Mouse (Mus musculus) small intestine, adult 2 months (tissue): ENCODE measurements around the gene Dcst2. TPM values are rescaled to one million over a fixed set of nuclear protein-coding genes. Genes with fewer than 3 reads are reported as not detected.
A peak's percentile ranks its signal among the peaks of the same experiment; 100 is the strongest.

ENCODE experiments used
- H3K27ac ChIP-seq: fragments of 200-500 bp; 2 replicates; pipeline ENCODE4 v1.5.1; 2012; ENCODE audit warnings: low read depth, low read length, control low read depth, inconsistent platforms; ENCODE audit not compliant: insufficient read depth
- H3K27me3 ChIP-seq: fragments of 200-500 bp; 2 replicates; pipeline ENCODE4 v1.6.1; 2012; ENCODE audit warnings: mild to moderate bottlenecking, moderate library complexity, low read length, inconsistent platforms; ENCODE audit not compliant: control insufficient read depth, insufficient read depth
- H3K36me3 ChIP-seq: fragments of 200-500 bp; 2 replicates; pipeline ENCODE4 v1.6.1; 2012; ENCODE audit warnings: mild to moderate bottlenecking, low read length, control low read depth, inconsistent platforms; ENCODE audit not compliant: control insufficient read depth, insufficient read depth
- H3K4me1 ChIP-seq: fragments of 200-500 bp; 2 replicates; pipeline ENCODE4 v1.6.1; 2012; ENCODE audit warnings: low read length, inconsistent platforms, mixed read lengths; ENCODE audit not compliant: control insufficient read depth, insufficient read depth, insufficient read length
- H3K4me3 ChIP-seq: fragments of 200-500 bp; 2 replicates; pipeline ENCODE4 v1.5.1; 2012; ENCODE audit warnings: low read depth, mild to moderate bottlenecking, control low read depth, inconsistent platforms, low read length, moderate library complexity
- CTCF ChIP-seq: fragments of 200-500 bp; IDR thresholded peaks from 2 replicates; pipeline ENCODE4 v1.5.1; 2012; ENCODE audit warnings: low read depth, mild to moderate bottlenecking, control low read depth, inconsistent platforms, low read length, moderate library complexity, mixed read lengths; ENCODE audit not compliant: insufficient replicate concordance, insufficient read length; ENCODE audit errors: extremely low read depth
- POLR2A ChIP-seq: fragments of 200-500 bp; IDR thresholded peaks from 2 replicates; pipeline ENCODE4 v1.6.1; 2012; ENCODE audit warnings: low read depth, mild to moderate bottlenecking, control low read depth, inconsistent platforms, low read length, moderate library complexity
- WGBS: fragments of 180-500 bp; shearing (Covaris S2); methylation state at CpG from one replicate; pipeline ENCODE4 v1.1.7; 2018; 5-methylcytosine and 5-hydroxymethylcytosine counted together
- polyA plus RNA-seq: library from polyadenylated mRNA; depleted of rRNA; stranded (reverse); fragments of >200 nt; gene quantifications from 2 replicates; pipeline ENCODE4 v1.2.3, GENCODE M21; 2012

The Dcst2 gene
- polyA plus RNA-seq, 1 experiment, result 1.2 TPM

- 25% methylated on average over 2 of the region's 2 CpGs for WGBS
- H3K27ac ChIP-seq, result peak overlapping the region; percentile 64
- H3K36me3 ChIP-seq, result peaks cover 20% of the 10 kb centered on the region
Observed at GRCm38 (mm10) chr3:89420421-89420820, 58.6 kb downstream of the Dcst2 start.

GRCm38 (mm10) chr3:89421002-89421774 is 59.4 kb downstream of the Dcst2 start:
- peaks cover 23% of the 10 kb centered on the region for H3K36me3 ChIP-seq
- peaks cover 7% of the 10 kb centered on the region for H3K4me1 ChIP-seq
- TF ChIP-seq CTCF, result no peak
- TF ChIP-seq POLR2A, result peak; percentile 45; the same call in 1 of the 2 replicates
- peak overlapping the region; percentile 64 for H3K27ac ChIP-seq
- WGBS, result 30% methylated on average over 11 of the region's 11 CpGs
- peak overlapping the region; percentile 52 for H3K4me3 ChIP-seq
- no peaks in the 10 kb centered on the region for H3K27me3 ChIP-seq

More at GRCm38 (mm10) chr3:89420421-89420820, 58.6 kb downstream of the Dcst2 start:
- no peaks in the 10 kb centered on the region for H3K27me3 ChIP-seq
- TF ChIP-seq CTCF (no peak), POLR2A (no peak)
- peaks cover 7% of the 10 kb centered on the region for H3K4me1 ChIP-seq
- no peak overlapping the region for H3K4me3 ChIP-seq

- 54% methylated on average over 22 of the region's 22 CpGs for WGBS
- H3K27ac ChIP-seq, result no peak overlapping the region
- H3K4me1 ChIP-seq, result peaks cover 7% of the 10 kb centered on the region
- peaks cover 27% of the 10 kb centered on the region for H3K36me3 ChIP-seq
- peak overlapping the region; percentile 52 for H3K4me3 ChIP-seq
- no peaks in the 10 kb centered on the region for H3K27me3 ChIP-seq
- TF ChIP-seq CTCF (no peak), POLR2A (no peak)
Observed at GRCm38 (mm10) chr3:89421810-89422473, 60.2 kb downstream of the Dcst2 start.

GRCm38 (mm10) chr3:89422556-89423205 is 60.9 kb downstream of the Dcst2 start:
- no peaks in the 10 kb centered on the region for H3K27me3 ChIP-seq
- TF ChIP-seq CTCF (no peak), POLR2A (no peak)
- no peak overlapping the region for H3K4me3 ChIP-seq
- H3K36me3 ChIP-seq, result peaks cover 33% of the 10 kb centered on the region
- 73% methylated on average over 6 of the region's 6 CpGs for WGBS
- H3K4me1 ChIP-seq, result peaks cover 7% of the 10 kb centered on the region
- H3K27ac ChIP-seq, result no peak overlapping the region

- 69% methylated on average over 5 of the region's 5 CpGs for WGBS
- TF ChIP-seq POLR2A, result no peak
- no peak for TF ChIP-seq CTCF
- Histone ChIP-seq H3K27me3 (no peaks in the 10 kb centered on the region), H3K36me3 (peaks cover 33% of the 10 kb centered on the region), H3K4me3 (no peak overlapping the region), H3K27ac (0 out of 2 replicates have a peak overlapping the region, but pooled peaks have one; percentile 17), H3K4me1 (peaks cover 7% of the 10 kb centered on the region)
Observed at GRCm38 (mm10) chr3:89424416-89425140, 62.8 kb downstream of the Dcst2 start.

GRCm38 (mm10) chr3:89425141-89425525 is 63.4 kb downstream of the Dcst2 start:
- TF ChIP-seq CTCF, result no peak
- WGBS, result 69% methylated on average over 5 of the region's 5 CpGs
- peaks cover 7% of the 10 kb centered on the region for H3K4me1 ChIP-seq
- no peak overlapping the region for H3K4me3 ChIP-seq
- H3K36me3 ChIP-seq, result peaks cover 33% of the 10 kb centered on the region
- no peaks in the 10 kb centered on the region for H3K27me3 ChIP-seq
- no peak overlapping the region for H3K27ac ChIP-seq
